Mouse (Mus musculus): ENCODE results near the gene Adcy7.

Gene Adcy7

DNA sequence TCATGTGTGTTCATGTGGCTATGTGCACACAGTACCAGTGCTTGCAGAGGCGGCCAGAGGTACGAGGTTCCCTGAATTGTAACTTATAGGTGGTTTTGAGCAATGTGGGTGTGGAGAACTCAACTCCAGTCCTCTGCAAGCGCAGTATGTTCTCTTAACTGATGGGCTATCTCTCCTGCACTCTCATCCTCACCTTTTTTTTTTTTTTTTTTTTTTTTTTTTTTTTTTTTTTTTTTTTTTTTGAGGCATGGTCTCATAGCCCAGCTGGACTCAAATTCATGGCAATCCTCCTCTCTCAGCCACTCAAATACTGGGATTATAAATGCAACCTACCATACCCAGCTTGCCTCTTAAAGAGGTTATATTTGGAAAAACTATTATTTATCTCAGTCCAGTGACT, 58.6 kb downstream of the Adcy7 start:
- no peak for DNase-seq (ENCODE audit: low read depth, low spot score)

DNA sequence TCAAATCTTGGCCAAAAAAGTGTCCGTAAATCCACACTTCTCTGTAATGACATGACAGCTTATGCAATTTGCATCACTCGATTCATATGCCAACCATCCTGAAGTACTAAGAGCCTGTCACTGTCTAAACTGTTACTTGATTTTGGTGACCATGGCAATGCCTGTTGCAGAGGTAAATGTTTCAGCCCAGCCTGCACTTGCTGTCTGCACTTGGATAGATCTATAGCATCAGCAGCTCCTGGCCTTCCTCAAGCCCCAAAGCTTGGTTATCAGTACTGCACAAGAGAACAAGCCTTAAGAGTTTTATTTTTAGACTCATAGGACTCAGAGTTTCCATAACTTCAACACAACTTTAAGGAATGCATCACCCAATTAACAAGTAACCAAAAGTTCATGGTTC, 62.2 kb downstream of the Adcy7 start:
- DNase-seq (ENCODE audit: low read depth, low spot score): no peak

DNA sequence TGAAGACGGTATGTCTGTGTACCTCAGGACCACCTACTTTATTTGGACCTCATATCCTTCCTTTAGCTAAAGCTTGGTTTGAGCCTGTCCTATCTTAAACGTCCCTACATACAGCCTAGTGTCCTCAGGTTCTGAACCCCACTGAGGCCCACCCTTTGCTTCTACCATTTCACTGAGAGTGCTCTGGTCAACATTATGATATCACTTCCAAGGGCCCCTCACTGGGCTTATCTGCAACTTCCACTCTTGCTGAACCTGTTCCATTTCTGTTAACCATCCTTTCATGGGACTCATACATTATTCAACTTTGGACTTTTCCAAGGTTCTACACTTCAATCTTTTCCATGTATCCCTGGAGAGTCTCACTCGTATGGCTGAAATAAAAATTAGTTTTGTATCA, 62.8 kb downstream of the Adcy7 start:
- DNase-seq (ENCODE audit: low read depth, low spot score): no peak

DNA sequence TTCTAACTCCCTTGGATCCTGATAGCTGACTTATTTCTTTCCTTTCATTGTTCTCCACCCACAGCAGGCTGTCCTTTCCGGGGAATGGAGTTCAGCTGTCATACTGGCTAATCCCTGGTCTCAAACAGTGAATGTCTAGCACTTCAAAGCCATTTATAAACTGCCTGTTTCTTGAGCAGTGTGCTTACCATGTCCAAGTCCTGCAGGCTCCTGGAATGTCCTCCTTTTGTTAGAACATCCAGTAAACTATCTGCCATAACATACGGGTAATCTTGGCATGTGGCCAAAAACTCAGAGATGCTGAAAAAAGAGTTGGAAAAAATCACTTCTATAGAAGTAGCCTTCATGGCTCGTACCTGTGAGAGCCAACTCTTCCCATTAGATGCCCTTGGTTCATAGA, 67.0 kb downstream of the Adcy7 start:
- no peak for DNase-seq (ENCODE audit: low read depth, low spot score)

DNA sequence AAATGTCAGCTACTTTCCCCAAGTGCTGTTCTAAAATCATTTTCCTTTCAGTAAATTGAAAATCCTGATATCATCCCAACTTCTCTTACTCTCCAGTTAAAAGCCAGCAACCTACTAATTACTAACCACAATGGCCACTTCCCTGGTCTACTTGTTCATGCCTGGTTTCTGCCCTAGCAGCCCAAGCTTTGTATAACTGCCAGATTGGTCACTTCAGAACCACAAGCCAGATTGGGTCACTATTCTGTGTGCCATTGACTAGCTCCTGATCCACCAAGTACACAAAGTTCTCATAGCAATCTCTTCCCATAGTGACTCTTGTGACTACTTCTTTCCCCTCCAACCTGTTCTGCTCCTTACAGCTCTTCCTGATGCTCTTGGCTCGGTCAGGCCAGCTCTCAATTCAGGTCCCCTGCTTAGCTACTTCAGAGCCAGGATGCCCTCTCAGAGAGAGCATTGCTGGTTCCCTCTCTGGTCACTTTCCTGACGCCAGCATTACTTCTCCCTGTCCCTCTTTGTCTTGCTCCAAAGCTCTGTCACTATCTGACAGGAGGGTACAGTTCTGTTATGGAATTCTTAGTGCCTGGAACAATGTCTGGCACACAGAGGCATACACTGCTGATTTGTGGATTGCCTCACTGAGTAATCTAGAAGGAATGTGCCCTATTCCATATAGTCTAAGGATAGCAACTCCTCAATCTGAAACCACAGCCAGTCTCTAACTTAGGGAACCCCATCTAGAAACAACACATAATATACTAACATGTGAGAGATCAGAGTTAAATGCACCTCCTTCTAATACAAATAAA, 67.9 kb downstream of the Adcy7 start:
- DNase-seq (ENCODE audit: low read depth, low spot score): no peak

DNA sequence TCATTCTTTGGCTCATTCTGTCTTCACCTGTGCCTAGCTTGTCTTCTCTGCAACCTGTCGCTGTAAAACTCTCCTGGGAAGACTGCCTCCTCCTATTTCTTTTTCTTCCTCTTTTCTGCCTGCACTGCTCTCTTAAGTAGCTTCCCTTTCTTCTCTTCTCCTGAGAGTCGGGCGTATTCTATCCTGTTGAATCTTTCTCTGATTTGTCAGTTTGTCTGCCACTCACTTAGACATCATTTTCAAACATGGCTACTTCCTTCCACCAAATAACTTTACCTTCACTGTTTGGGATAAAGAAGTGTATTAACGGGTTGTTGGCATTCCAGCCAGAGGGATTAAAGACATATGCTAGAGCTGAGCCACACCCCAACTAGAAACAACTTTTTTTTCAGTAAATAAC, 69.8 kb downstream of the Adcy7 start:
- no peak for DNase-seq (ENCODE audit: low read depth, low spot score)

DNA sequence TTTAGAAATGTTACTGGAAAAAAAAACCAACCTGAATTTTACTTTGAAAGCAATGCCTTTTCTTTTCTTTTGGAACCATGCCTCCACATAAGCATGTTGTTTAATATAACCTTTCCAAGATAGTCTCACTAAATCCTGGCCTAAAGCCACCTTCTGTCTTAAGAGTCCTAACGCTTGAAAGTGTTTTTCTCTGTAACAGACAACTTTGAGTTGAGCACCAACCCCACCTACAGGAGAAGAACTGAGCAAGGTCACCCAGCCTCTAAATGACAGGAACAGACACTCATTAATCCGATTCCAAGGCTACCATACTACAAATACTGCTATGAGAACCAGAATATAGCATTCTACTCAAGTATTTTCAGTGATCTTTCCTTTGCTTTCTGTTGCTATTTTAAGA, 76.8 kb downstream of the Adcy7 start:
- no peak for DNase-seq (ENCODE audit: low read depth, low spot score)

DNA sequence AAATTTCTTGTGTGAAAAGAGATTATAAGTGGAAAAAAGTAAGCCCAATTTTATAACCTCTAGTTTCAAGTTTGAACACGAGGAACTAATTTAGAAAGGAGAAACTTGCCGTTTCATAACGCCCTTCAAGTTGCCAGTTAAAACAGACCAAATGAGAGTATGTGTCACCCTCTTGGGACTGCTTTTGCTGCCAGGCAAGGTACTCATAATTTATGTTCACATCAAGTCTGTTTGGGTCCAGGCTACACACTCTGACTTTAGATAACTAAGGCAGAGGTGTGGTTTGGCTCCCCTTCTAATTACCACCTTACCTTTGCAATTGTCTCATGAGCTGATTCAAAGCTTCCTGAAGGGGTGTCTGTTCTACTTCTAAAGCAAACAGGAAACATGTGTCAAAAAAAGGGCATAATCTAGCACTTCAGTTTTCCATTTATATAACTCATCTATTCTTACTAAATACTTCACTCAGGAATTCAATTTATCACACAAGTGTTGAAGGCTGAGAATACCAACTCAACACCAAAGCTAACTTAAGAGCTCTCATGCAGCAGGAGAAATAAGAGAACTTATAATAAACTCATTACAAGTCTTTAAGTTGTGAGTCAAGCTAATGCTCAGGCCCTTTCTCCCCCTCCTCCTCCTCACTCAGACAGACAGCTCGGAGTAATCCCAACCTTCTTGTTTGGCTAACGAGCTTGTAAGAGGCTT, 85.2 kb downstream of the Adcy7 start:
- DNase-seq (ENCODE audit: low read depth, low spot score): no peak

DNA sequence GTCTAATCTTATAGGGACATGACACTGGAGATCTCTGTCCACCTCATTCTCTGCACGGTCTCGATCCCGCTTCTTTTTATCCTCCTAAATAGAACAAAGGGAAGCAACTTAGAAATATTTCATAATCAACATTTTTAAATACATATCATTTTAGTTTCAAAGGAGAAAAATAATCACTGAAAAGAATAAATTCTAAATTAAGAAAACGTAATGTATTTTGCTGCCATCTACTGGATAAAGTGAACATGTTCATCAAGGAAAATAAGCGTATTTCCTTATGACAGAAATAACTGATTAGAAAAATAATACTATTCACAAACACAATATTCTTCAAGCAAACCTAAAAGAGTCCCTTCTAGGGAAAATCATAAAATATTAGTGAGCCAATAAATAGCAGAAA, 85.7 kb downstream of the Adcy7 start:
- DNase-seq (ENCODE audit: low read depth, low spot score): no peak

DNA sequence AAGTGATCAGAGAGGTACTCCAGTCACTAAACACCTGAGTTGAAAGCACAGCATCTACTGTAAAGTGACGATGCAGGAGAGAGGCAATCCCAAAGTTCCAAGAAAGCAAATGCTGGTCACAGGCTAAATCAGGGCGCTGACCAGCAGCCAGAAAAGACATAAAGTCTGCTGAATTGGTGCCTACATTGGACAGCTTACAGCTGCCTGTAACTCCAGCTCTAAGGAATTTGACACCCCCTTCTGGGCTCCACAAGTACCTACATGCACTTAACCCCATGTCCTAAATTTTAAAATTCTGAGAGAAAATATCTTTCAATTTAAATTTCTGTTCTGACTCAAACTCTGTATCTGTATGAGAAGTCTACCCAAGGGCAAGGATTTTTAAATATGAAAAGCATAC, 87.8 kb downstream of the Adcy7 start:
- DNase-seq (ENCODE audit: low read depth, low spot score): peak; percentile 54

DNA sequence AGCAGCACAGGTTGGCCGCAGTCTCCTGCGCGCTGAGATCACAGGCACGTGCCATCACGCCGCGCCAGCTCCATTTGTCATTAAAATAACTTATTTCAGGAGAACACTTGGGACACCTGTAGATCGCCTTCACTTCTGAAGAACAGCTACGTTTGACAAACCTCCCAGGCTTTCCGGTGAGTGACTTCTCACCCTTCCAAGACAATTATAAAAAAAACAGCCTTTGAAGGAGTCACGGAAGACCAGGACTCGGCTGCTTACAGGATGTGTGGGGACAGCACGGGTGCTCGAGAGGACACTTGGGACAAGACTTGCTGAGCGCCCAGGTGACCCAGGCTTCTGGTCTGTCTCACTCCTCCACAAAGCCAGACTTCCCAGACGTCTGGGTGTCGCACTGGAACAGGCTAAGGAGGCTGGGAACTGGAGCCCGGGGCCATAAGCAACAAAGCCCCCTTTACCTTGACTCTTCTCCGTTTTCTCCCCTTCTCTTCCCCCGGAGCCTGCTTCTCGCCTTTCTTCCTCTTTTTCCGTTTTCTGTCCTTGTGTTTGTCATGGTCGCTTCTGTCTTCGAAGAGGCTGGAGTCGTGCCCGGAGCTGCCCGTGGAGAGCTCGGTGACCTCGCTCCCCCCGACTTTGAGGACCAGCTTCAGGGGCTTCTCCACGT, 89.0 kb downstream of the Adcy7 start:
- peak; percentile 18 for DNase-seq (ENCODE audit: low read depth, low spot score)

DNA sequence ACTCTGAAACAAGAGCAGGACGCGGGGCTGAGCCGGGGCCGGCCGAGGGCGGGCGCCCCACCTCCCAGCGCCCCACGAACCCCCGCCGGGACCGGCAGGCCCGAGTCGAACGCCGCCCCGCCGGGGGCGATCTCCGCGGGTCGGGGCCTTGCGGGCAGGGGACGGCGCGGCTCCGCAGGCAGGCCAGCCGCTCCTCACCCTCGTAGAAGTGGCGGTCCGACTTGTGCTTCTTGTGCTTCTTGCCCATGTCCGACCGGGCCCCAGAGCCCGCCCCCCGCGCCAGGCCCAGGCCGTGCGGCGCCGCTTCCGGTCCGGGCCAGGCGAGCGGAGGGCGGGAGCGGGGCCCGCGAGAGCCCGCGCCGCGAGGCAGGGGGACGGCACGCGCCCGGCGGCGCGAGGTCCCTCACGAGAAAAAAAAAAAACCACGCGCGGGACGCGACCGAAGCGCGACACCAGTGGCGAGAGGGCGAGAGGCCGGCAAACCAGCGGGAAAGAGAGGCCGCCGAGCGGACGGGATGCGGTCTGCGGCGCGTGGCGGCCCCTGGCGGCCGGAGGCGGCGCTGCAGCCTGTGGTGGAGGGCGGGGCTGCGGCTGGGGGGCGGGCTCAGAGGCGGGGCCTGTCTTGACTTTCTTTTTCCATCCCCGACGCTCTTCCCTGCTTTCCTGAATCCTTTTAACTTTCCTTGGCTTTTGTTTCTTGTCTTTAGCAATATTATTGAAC, 89.7 kb downstream of the Adcy7 start, which contains the start of gene Brd7:
TSS of gene Brd7 (minus strand) at position 487 of the 721 bp plus-strand sequence.
- DNase-seq (ENCODE audit: low read depth, low spot score): peak; percentile 63

DNA sequence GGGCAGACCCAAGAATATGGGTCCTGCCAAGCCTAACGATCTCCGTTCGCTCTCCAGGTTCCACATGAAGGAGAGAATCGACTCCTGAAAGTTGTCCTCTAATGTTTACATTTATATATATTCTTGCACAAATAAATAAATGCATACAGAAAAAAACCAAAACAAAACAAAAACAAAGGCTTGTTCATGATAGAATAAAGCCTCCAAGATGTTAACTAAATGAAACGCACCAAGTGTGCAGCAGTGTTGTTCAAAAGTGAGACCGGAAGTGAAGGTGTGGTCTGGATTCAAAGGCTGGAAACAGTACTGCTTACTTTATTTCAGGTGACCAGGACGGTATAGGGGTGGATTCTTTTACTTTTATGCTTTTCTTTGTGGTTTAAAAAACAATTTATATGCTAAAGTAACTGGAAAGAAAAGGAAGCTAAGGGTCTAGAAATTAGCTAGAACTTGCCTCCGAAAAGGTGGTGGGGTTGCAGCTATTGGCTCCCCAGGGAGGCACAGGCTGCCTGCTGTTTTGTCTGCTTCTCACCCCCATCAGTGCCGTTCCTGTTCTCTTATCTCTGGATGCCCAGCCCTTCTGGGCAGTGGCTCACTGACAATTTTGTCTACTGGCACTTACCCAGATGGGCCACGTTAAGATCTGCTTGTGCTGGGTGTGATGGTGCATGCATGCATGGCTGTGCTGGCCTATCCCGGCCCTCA, 90.4 kb downstream of the Adcy7 start:
- peak; percentile 27 for DNase-seq (ENCODE audit: low read depth, low spot score)

DNA sequence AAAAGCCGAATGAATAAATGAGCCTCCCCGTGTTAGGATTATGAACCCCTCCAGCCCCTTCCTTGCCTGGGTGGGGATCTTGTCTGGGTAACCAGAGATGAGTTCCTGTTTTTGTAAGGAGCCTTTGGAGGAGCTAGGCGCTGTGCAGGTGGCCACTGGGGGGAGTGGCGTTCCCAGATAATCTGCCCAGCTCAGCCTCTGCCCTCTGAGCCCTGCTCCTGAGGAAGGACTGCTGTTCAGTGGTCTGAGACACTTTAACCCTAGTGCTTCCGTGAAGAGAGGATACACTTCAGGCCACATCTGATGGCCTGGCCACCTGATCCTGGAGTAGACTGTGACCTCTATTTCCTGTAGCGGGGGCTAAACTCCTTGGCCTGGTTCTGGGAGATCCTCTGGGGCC, 97.0 kb downstream of the Adcy7 start:
- no peak for DNase-seq (ENCODE audit: low read depth, low spot score)

DNA sequence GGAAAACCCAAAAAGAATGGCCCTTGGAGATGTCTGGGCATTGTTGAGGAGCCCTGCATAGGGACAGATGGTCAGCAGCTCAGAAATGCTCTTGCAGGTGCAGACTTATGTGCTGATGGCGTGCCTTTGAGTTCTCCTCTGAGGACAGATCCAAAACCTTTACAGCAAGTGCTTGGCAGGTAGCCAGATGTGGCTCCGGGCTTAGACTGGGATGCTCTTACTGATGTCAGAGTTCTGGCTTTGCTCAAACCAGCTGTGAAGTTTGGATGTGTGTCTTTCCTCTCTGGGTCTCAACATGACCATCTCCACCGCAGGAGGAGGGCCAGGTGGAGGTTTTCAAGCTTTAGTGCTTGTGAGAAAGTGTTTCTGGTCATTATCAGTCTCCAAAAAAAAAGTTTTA, 97.6 kb downstream of the Adcy7 start:
- no peak for DNase-seq (ENCODE audit: low read depth, low spot score)

DNA sequence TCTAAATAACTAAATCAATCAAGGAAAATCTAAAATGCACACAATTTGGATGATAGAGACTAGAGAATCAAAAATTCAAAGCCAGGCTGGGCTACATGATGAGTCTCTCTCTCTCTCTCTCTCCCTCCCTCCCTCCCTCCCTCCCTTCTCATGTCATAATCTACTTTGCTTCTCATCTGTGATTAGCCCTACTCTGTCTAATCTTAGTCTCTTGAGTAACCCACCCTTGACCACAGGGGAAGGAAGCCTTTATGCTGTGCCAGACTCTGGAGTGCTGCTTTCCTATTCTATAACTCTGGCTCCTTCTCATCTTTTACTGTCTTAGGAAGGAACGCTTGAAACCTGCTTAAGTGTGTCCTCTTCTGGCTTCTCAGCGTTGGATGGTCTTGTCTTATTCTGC, 99.3 kb downstream of the Adcy7 start:
- DNase-seq (ENCODE audit: low read depth, low spot score): no peak

DNA sequence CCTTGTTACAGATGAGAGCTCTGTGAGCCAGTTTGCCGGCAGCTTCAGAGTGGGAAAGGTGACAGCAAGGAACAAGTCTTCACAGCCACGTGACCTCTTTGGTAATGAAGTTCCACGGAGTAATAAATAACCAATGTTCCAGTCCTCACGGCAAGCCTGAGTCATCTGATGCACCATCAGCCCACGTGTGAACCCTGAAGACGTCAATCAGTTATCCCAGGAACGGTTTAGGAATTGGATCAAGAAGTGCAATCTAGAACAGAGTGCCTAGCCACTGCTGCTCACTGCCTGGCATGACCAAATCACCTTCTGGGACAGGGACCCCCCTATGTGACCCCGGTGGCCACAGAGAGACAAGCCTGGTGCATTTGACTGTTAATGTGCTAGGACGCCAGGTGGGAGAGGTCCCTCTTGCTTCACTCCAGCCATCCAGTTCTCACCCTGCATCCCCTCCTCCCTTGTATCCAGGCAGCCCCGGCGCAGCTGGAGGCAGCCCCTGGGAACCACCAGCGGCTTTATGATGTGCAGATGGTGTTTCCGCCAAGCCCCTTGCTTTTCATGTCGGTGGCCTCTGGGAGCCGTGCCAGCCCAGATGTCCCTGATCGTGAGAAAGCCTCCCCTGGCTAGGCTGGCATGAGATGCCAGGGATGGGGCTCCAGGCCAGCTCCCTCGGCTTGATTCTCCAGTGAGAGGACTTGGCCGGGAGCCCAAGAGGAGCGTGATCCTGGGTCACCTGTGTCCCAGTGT, 104.8 kb downstream of the Adcy7 start:
- no peak for DNase-seq (ENCODE audit: low read depth, low spot score)
